Mouse (Mus musculus): ENCODE results near the gene Ccdc149. TPM values are rescaled to one million over a fixed set of nuclear protein-coding genes. Genes with fewer than 3 reads are reported as not detected.
A peak's percentile ranks its signal among the peaks of the same experiment; 100 is the strongest.

Gene Ccdc149
- polyA plus RNA-seq, 1 experiment from 2014 or later, result 1.8 TPM

DNA sequence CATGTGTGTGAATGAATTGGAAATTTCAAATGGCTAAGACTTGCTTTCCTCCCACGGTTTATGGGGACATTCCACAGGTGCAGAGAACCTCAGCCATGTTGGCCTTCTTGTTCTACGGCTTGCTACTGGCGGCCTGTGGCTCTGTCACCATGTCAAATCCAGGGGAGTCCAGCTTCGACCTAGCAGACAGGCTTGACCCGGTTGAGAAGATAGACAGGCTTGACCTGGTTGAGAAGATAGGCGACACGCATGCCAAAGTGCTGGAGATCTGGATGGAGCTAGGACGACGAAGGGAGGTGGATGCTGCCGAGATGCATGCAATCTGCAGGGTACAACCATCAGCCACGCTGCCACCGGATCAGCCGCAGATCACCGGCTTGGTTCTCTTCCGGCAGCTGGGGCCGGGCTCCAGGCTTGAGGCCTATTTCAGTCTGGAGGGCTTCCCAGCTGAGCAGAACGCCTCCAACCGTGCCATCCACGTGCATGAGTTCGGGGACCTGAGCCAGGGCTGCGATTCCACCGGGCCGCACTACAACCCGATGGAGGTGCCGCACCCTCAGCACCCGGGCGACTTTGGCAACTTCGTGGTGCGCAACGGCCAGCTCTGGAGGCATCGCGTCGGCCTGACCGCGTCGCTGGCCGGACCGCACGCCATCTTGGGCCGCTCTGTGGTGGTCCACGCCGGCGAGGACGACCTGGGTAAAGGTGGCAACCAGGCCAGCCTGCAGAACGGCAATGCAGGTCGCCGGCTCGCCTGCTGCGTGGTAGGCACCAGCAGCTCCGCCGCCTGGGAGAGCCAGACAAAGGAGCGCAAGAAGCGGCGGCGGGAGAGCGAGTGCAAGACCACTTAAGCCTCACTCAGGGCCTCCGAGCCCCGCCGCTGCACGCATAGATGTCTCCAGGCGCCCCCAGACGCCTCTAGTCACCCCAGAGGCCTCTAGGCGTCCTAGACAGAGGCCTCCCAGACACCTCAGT is 103.2 kb downstream of the Ccdc149 start:
- Histone ChIP-seq H3K27ac (no peak overlapping the region), H3K9ac (no peak overlapping the region), H3K4me1 (peaks cover 6% of the 10 kb centered on the region; the same call in 1 of the 2 replicates), H3K27me3 (peaks cover 20% of the 10 kb centered on the region; the same call in 1 of the 2 replicates), H3K9me3 (no peaks in the 10 kb centered on the region), H3K4me3 (peak overlapping the region; percentile 22), H3K36me3 (no peaks in the 10 kb centered on the region), H3K4me2 (replicated peaks) (peak overlapping the region; percentile 49)
- WGBS, result 55% methylated on average over 63 of the region's 63 CpGs
- ATAC-seq (ENCODE audit: low FRiP score, low read depth), result no peak

DNA sequence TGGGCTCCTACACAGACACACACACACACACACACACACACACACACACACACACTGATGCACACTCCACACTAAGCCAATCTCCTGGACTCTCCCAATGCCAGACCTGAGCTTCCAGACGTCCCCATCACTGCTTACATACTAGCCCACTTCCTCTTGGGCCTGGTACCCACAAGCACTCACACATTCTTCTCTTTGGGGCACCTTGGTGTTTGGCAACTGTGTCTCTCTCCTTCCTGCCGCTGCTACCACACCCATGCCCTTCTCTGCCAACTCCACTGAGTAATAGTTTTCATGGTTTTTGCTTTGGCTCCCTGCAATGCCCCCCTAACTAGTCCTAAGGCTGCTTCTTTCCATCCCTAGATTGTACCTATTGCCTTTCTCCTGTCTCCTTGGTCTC is 104.7 kb downstream of the Ccdc149 start:
- H3K27ac ChIP-seq, result no peak overlapping the region
- peaks cover 32% of the 10 kb centered on the region for H3K27me3 ChIP-seq
- no peak overlapping the region for H3K4me2 ChIP-seq (replicated peaks)
- H3K4me1 ChIP-seq, result peaks cover 8% of the 10 kb centered on the region; the same call in 1 of the 2 replicates
- 65% methylated on average over 2 of the region's 2 CpGs for WGBS
- H3K36me3 ChIP-seq, result no peaks in the 10 kb centered on the region
- no peak overlapping the region for H3K9ac ChIP-seq
- no peak for ATAC-seq (ENCODE audit: low FRiP score, low read depth)
- H3K9me3 ChIP-seq, result no peaks in the 10 kb centered on the region
- no peak overlapping the region for H3K4me3 ChIP-seq

DNA sequence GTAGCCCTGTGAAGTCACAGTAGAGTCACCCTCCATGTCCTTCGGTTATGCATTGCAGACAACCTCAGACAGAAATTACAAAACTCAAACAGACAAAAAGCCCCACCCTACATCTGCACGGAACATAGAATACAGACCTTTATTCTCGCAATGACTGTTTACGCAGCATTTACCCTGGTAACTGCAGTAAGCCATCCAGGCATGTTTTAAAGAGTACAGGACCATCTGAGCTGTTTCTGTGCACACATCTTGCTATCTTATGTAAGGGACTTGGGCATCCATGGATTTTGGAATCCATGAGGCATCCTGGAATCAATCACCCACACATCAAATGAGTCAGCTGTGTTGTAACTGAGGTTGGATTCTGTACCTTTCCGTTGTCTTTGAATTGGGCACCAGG is 105.4 kb downstream of the Ccdc149 start:
- 88% methylated on average over 5 of the region's 5 CpGs for WGBS
- Histone ChIP-seq H3K27me3 (peaks cover 36% of the 10 kb centered on the region), H3K9me3 (no peaks in the 10 kb centered on the region), H3K27ac (no peak overlapping the region), H3K4me2 (replicated peaks) (no peak overlapping the region), H3K4me3 (no peak overlapping the region), H3K36me3 (no peaks in the 10 kb centered on the region), H3K9ac (no peak overlapping the region), H3K4me1 (peaks cover 8% of the 10 kb centered on the region; the same call in 1 of the 2 replicates)
- no peak for ATAC-seq (ENCODE audit: low FRiP score, low read depth)

DNA sequence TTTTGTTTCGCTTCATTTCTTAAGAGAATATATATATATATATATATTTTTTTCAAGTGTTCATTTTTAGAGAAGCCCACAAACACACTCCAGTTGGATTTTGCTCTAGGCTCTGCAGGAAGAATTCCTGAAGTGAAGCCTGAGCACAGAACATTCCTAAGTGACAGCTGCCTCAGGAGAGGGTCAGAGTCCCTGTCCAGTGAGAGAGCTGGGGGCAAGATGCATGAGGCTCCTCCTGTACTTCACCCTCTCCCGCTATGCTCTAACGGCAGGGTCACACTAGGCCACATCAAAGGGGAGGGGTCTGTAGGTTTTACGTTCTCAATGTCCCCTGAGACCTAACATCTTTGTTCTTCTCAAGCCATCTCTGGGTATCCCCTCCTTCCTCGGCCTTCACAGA is 106.8 kb downstream of the Ccdc149 start:
- ATAC-seq (ENCODE audit: low FRiP score, low read depth), result no peak
- H3K4me3 ChIP-seq, result no peak overlapping the region
- H3K9ac ChIP-seq, result no peak overlapping the region
- no peak overlapping the region for H3K27ac ChIP-seq
- H3K4me2 ChIP-seq (replicated peaks), result no peak overlapping the region
- WGBS, result 50% methylated on average over 5 of the region's 5 CpGs
- H3K4me1 ChIP-seq, result peaks cover 8% of the 10 kb centered on the region; the same call in 1 of the 2 replicates
- H3K36me3 ChIP-seq, result no peaks in the 10 kb centered on the region
- H3K27me3 ChIP-seq, result peaks cover 50% of the 10 kb centered on the region
- H3K9me3 ChIP-seq, result no peaks in the 10 kb centered on the region

DNA sequence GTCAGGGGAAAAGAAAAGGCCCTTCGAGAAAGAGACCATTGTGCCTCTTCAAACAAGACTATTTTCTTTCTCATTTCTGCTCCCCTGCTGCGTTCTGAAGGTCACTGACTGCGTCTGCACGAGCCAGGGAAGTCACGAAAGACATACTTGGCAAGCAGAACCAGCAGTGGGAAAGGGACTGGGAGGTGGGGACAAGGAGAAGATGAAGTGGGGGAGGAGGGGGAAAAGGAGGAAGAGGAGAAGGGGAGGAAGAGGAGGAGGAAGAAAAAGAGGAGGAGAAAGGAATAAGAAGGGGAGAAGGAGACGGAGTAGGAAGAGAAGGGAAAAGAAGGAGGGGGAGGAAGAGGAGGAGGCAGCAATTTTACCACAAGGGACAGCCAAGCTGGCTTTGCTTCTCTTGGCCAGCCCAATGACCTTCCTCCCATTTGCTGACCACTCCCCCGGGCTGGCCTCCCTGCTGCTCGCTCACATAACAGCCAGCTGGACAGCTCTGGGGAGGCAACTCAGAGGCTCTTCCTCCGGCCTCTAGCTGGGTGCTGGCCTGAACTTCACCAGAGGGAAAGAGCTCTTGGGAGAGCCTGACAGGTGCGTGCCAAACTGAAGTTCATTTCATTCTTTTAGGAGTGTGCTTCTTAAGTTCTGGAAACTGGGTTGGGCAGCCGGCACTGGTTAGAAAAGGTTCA is 107.7 kb downstream of the Ccdc149 start, which contains the start of gene Sod3:
Gene Sod3 (plus strand): TSS at position 324 of the 683 bp plus-strand sequence.
- H3K9ac ChIP-seq, result no peak within 1 kb of the TSS
- no peaks in the 10 kb centered on the region for H3K9me3 ChIP-seq
- H3K4me2 ChIP-seq (replicated peaks), result no peak within 1 kb of the TSS
- H3K27me3 ChIP-seq, result peaks cover 51% of the 10 kb centered on the region
- no peak within 1 kb of the TSS for H3K27ac ChIP-seq
- H3K4me3 ChIP-seq, result no peak within 1 kb of the TSS
- no peak for ATAC-seq (ENCODE audit: low FRiP score, low read depth)
- peaks cover 6% of the 10 kb centered on the region; the same call in 1 of the 2 replicates for H3K4me1 ChIP-seq
- WGBS, result 28% methylated on average over 11 of the region's 11 CpGs
- H3K36me3 ChIP-seq, result no peaks in the 10 kb centered on the region

DNA sequence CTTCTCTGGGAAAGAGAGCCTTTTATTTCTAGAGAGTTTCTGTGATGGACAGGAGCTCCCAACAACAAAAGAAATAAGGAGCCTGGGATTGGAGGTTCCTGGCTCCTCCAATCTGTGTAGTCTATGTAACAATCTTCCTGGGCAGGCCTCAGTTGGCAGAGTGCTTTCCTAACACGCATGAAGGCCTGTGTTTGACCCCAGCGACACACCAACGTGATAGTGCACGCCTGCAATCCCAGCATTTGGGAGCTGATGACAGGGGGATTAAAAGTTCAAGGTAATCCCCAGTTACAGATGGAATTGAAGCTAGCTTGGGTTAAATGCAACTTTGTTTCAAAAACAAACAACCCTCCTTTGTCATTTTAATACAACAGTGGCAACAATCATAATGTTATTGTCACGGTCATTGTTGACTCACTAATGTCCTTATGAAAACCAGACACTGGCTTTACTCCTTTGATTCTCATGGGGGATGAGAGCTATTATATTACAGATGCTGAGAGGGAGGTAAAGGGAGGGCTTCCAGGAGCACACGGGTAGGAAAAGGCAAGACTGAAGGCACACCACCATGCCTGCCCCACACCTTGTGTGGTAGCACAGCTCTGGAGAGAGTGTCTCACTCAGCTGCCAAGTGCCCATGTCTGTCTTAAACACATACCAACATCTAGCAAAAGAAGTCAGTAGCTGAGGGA is 108.4 kb downstream of the Ccdc149 start:
- ATAC-seq (ENCODE audit: low FRiP score, low read depth), result no peak
- H3K4me2 ChIP-seq (replicated peaks), result no peak overlapping the region
- H3K9me3 ChIP-seq, result no peaks in the 10 kb centered on the region
- 65% methylated on average over 6 of the region's 6 CpGs for WGBS
- no peak overlapping the region for H3K9ac ChIP-seq
- no peak overlapping the region for H3K27ac ChIP-seq
- H3K36me3 ChIP-seq, result no peaks in the 10 kb centered on the region
- H3K27me3 ChIP-seq, result peaks cover 56% of the 10 kb centered on the region
- H3K4me3 ChIP-seq, result no peak overlapping the region
- peaks cover 5% of the 10 kb centered on the region; the same call in 1 of the 2 replicates for H3K4me1 ChIP-seq

DNA sequence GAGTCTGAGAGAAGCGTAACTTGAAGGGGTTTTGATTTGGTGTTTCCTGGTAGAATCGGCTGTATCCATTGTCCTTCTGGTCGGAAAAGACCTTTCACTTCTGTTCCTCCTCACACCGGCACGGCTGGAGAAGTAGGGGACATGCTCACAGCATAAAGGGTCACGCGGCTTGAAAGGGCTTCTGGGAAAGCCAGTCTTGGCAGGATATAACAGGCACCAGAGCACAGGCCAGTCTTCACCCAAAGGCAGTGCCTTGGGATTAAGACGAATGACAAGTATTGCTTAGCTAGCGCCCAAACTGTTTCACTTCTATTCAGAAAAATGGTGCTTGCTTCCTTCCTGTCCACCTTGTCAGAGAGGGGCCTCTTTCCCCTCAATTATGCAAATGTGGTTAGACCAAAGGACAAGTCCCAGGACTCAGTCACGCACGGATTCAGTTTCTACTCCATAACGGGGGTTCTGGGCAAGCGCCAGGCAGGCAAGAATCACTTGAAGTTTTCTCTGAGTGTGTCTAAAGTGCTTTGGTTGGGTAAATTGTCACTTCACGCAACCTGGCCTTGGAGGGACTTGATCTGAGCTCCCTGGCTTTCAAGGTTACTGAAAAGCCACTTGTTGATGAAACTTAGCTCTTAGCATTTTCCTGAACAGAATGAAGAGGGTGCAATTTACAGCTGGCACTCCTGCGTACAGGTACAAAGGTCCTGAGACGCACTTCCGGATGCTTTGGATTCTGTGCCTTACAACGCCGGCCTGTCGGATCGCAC is 110.9 kb downstream of the Ccdc149 start:
- no peak overlapping the region for H3K4me2 ChIP-seq (replicated peaks)
- no peak overlapping the region for H3K9ac ChIP-seq
- no peak overlapping the region for H3K4me3 ChIP-seq
- H3K4me1 ChIP-seq, result peaks cover 17% of the 10 kb centered on the region
- no peaks in the 10 kb centered on the region for H3K36me3 ChIP-seq
- WGBS, result 75% methylated on average over 21 of the region's 21 CpGs
- ATAC-seq (ENCODE audit: low FRiP score, low read depth), result no peak
- no peak overlapping the region for H3K27ac ChIP-seq
- H3K9me3 ChIP-seq, result no peaks in the 10 kb centered on the region
- peaks cover 68% of the 10 kb centered on the region for H3K27me3 ChIP-seq

DNA sequence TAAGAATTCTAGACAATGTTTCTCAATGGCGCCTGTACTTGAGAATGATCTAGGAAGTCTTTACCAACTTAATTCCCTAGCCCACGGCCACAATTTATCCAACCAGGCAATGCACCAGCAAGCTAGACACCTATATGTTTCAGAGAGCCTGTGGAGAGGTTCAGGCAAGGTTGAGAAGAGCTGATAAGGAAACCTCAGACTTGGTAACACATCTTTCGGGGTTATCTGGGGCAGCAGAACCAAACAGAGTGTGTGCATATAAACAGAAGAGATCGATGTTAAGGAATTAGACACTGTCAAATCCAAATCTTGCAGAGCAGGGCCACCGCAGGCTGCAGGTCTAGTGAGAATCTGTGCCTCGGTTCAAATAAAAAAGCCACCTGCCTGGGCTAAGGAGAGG is 113.2 kb downstream of the Ccdc149 start:
- H3K4me3 ChIP-seq, result no peak overlapping the region
- no peak overlapping the region for H3K4me2 ChIP-seq (replicated peaks)
- H3K4me1 ChIP-seq, result peaks cover 13% of the 10 kb centered on the region
- H3K27me3 ChIP-seq, result peaks cover 63% of the 10 kb centered on the region
- no peak for ATAC-seq (ENCODE audit: low FRiP score, low read depth)
- H3K9ac ChIP-seq, result no peak overlapping the region
- no peak overlapping the region for H3K27ac ChIP-seq
- no peaks in the 10 kb centered on the region for H3K36me3 ChIP-seq
- WGBS, result 89% methylated on average over 6 of the region's 6 CpGs
- H3K9me3 ChIP-seq, result no peaks in the 10 kb centered on the region

DNA sequence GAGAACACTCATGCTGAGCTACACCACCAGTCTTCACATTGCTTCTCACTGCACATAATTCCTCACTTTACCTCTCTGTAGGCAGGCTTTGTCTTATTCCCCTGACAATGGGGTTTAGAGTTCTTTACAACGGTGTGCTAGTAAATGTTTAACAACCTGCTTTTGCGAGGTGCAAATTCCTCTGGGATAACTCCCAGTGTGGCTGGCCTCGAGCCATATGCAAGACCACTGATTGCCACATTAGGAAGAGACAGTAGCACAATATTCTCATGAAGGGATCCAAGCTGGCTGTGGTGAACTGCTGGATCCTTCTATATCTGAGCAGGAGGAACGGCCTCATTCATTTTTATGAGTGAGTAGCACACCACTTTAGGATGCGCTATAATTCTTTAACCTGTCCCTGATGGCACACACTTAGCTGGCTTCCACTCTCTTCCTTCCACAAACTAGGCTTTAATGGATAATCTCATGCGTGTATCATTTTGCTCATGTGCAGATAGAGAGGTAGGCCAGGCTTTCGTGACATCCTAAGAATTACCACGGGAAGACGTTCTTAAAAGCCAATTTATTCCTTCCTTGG is 114.1 kb downstream of the Ccdc149 start:
- no peak for ATAC-seq (ENCODE audit: low FRiP score, low read depth)
- Histone ChIP-seq H3K9me3 (no peaks in the 10 kb centered on the region), H3K36me3 (no peaks in the 10 kb centered on the region), H3K4me3 (no peak overlapping the region), H3K27me3 (peaks cover 63% of the 10 kb centered on the region), H3K4me1 (peaks cover 12% of the 10 kb centered on the region), H3K9ac (no peak overlapping the region), H3K4me2 (replicated peaks) (no peak overlapping the region), H3K27ac (no peak overlapping the region)
- WGBS, result 46% methylated on average over 9 of the region's 9 CpGs

DNA sequence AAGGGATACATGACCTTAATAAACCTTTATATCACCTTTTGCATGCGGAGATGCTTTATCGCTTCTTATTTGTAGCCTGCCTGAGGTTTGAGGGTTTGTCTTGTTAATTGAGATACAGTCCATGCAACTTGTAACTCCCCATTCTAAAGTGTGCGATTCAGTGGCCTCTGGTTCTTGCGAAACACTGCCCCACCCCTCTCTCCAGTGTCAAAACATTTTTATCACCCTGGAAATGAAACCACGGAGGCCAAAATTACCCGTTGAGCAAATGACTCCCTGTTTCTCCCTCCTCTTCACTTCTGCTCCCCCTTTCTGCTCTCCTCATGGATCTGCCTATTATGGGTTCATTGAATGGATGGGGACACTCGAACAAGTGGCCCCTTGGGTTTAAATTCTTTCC is 115.7 kb downstream of the Ccdc149 start:
- Histone ChIP-seq H3K9me3 (no peaks in the 10 kb centered on the region), H3K36me3 (no peaks in the 10 kb centered on the region), H3K4me1 (peaks cover 12% of the 10 kb centered on the region), H3K27ac (no peak overlapping the region), H3K9ac (no peak overlapping the region), H3K4me3 (no peak overlapping the region), H3K27me3 (peaks cover 62% of the 10 kb centered on the region), H3K4me2 (replicated peaks) (no peak overlapping the region)
- no peak for ATAC-seq (ENCODE audit: low FRiP score, low read depth)
- WGBS, result 73% methylated on average over 7 of the region's 7 CpGs

DNA sequence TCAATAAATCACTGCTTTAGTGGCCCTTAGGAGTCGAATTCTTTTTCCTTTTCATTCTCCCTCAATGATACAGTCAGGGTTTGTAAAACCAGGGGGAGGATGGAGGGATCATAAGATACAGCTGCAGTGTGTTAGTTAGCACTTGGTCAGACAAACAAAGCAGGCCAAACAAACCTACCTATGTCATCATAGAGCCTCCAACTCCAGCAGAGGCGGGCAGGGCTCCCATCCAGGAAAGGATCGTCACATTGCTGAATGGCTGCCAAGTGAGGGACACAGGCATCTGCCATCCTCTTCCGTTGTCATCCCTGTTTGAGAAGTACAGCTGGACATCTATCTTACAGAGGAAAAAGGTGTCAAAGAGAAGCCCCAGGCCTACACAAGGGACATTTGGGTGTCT is 116.9 kb downstream of the Ccdc149 start:
- H3K4me3 ChIP-seq, result no peak overlapping the region
- no peaks in the 10 kb centered on the region for H3K9me3 ChIP-seq
- no peak overlapping the region for H3K9ac ChIP-seq
- H3K27me3 ChIP-seq, result peaks cover 52% of the 10 kb centered on the region
- no peak overlapping the region for H3K27ac ChIP-seq
- H3K4me1 ChIP-seq, result peaks cover 12% of the 10 kb centered on the region
- H3K36me3 ChIP-seq, result no peaks in the 10 kb centered on the region
- no peak overlapping the region for H3K4me2 ChIP-seq (replicated peaks)
- 59% methylated on average over 4 of the region's 4 CpGs for WGBS
- ATAC-seq (ENCODE audit: low FRiP score, low read depth), result no peak

Measured in limb, embryonic 13.5 days (tissue).